In the genomic region with DNA sequence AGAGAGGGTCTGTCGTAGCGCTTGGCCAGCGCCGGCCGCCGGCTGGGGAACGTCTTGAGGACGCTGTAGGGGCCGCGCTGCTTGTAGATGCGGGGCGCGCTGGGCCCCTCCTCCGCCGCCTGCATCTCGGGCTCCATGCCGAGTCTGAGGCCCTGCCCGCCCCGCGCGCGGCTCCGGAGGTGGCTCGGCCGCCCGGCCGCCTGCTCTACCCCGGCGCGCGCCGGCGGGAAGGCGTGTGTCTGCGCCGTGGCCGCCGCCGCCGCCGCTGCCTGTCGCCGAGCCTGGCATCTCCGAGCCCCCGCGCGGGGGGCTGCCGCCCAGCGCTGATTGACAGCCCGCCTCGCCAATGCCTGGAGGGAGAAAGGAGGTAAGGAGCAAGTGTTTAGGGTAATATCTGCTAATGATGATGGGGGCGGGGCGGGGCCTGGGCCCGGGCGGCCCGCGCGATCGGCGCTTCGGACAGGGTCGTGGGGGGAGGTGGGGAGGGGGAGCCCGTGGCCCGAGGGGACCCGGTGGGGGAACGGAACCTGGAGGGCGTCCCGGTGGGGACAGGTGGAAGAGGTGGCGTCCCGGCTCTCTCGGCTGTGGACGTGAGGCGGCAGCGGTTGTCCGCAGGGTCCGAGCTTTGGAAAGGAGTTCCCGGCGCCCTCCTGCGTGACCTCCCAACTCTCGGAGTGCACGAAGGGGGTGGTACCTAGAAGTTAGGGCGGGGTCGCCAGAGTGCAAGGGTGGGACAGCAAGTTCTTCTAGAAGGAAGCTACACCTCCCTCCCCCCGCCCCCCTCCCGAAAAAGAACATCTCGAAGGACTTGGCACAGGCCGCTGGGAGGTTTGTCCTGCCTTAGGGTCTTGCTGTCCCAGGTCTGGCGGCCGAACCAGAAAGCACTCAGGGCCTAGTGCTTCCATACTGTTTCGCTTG, we compare ENCODE assay signal across 8 mouse cellular contexts. TPM values are rescaled to one million over a fixed set of nuclear protein-coding genes. Genes with fewer than 3 reads are reported as not detected.
DNase-seq lines count a peak whose midpoint lies in the region; ATAC-seq lines count a peak whose summit lies in the region.

Gene Bend4 (minus strand): TSS at position 868 of the 918 bp plus-strand sequence.

- no peaks in the 10 kb centered on the region for H3K36me3 ChIP-seq in hindbrain, embryonic 13.5 days

- H3K4me3 ChIP-seq in hindbrain, embryonic 13.5 days, result peak within 1 kb of the TSS; percentile 76

- peaks cover 39% of the 10 kb centered on the region for H3K4me1 ChIP-seq in hindbrain, embryonic 13.5 days (replicated peaks)

- H3K9ac ChIP-seq in hindbrain, embryonic 13.5 days, result peak within 1 kb of the TSS; percentile 87

- peak within 1 kb of the TSS; percentile 69 for H3K4me2 ChIP-seq in hindbrain, embryonic 13.5 days

- WGBS in hindbrain, embryonic 13.5 days, result under 1% methylated on average over 63 of the region's 90 CpGs

- H3K27ac ChIP-seq in hindbrain, embryonic 13.5 days, result peak within 1 kb of the TSS; percentile 90

- peaks cover 8% of the 10 kb centered on the region; the same call in 1 of the 2 replicates for H3K27me3 ChIP-seq in hindbrain, embryonic 13.5 days

- peak; percentile 63 for DNase-seq in NIH3T3 (ENCODE audit: low read depth)
- DNase-seq in cerebellum, adult 8-10 months, result peak; percentile 55
- peak; percentile 72 to 79 for DNase-seq in frontal cortex, postnatal 10 days (ENCODE audit: low spot score in 2 of 2)
- DNase-seq in left cerebral cortex, adult 18-20 months (ENCODE audit: low spot score in 2 of 2), result peak; percentile 53 to 74
- peak; percentile 73 for DNase-seq in lung, postnatal 36 days
- DNase-seq in retina, postnatal 7 days (ENCODE audit: low read depth, low spot score), result peak; percentile 67
- DNase-seq in urinary bladder, adult 2 months (ENCODE audit: low spot score), result peak; percentile 46

- no peaks in the 10 kb centered on the region for H3K9me3 ChIP-seq in hindbrain, embryonic 13.5 days

- ATAC-seq in hindbrain, embryonic 13.5 days (ENCODE audit: low FRiP score), result peak; percentile 76

RNA-seq across cellular contexts. Expression of gene Bend4, which starts in this region (rescaled TPM):
- polyA plus RNA-seq in hindbrain, embryonic 13.5 days (2015; fragmentation: Nextera tagmentation; extraction: Ambion mirVana), result 12.2 and 12.6 TPM in 2 replicates
- 1 to 10 TPM; 7.3 to 7.4 TPM for total RNA-seq in left cerebral cortex, adult 18-20 months (2021)
- polyA plus RNA-seq in urinary bladder, adult 2 months (2012; rRNA removed), result 1.7 and 1.9 TPM in 2 replicates

Comparison
In these comparisons a context has a peak if more than half of its experiments do, and no peak if none do; other contexts are left out.
1. Peak in every context shown above with its lines: DNase-seq, ATAC-seq, H3K4me3 ChIP-seq and H3K27ac ChIP-seq.